Mouse (Mus musculus) lung, embryonic 15.5 days (tissue): ENCODE data around the gene Ush1g. TPM values are rescaled to one million over a fixed set of nuclear protein-coding genes. Genes with fewer than 3 reads are reported as not detected.
A peak's percentile ranks its signal among the peaks of the same experiment; 100 is the strongest.

Experiments
- ATAC-seq: fragments of 200-750 bp; cut with Nextera tagmentation; 2 replicates; pipeline ENCODE4 v1.8.0; 2017; ENCODE audit warnings: moderate number of reproducible peaks, borderline replicate concordance; ENCODE audit not compliant: low FRiP score, low TSS enrichment; ENCODE audit errors: extremely low read depth
- H3K27ac ChIP-seq: fragments of 300-500 bp; sonication (generic); 2 replicates; pipeline ENCODE4 v1.5.1; 2015; ENCODE audit warnings: moderate library complexity, mild to moderate bottlenecking, inconsistent platforms
- H3K27me3 ChIP-seq: fragments of 300-500 bp; sonication (generic); 2 replicates; pipeline ENCODE4 v1.6.1; 2015; ENCODE audit warnings: inconsistent platforms
- H3K36me3 ChIP-seq: fragments of 300-500 bp; sonication (generic); 2 replicates; pipeline ENCODE4 v1.6.1; 2015; ENCODE audit warnings: inconsistent platforms
- H3K4me1 ChIP-seq: fragments of 300-500 bp; sonication (generic); 2 replicates; pipeline ENCODE4 v1.6.1; 2015; ENCODE audit warnings: inconsistent platforms
- H3K4me2 ChIP-seq: fragments of 300-500 bp; sonication (generic); 2 replicates; pipeline ENCODE4 v1.6.1; 2015; ENCODE audit warnings: inconsistent platforms, mild to moderate bottlenecking, moderate library complexity
- H3K4me3 ChIP-seq: fragments of 300-500 bp; sonication (generic); 2 replicates; pipeline ENCODE4 v1.5.1; 2015; ENCODE audit warnings: mild to moderate bottlenecking, inconsistent platforms
- H3K9ac ChIP-seq: fragments of 300-500 bp; sonication (generic); 2 replicates; pipeline ENCODE4 v1.6.1; 2015; ENCODE audit warnings: inconsistent platforms
- H3K9me3 ChIP-seq: fragments of 300-500 bp; sonication (generic); 2 replicates; pipeline ENCODE4 v1.6.1; 2016; ENCODE audit warnings: inconsistent platforms
- WGBS: fragments of 180-500 bp; shearing (Covaris S2); methylation state at CpG from one replicate; pipeline ENCODE4 v1.1.7; 2015; 5-methylcytosine and 5-hydroxymethylcytosine counted together
- polyA plus RNA-seq: library from polyadenylated mRNA; unstranded; fragments of >200 nt; fragmentation: Nextera tagmentation; extraction: Ambion mirVana; gene quantifications from 2 replicates; pipeline ENCODE4 v1.2.1, GENCODE M21; 2015

The Ush1g gene
- polyA plus RNA-seq, 1 experiment from 2014 or later = not detected

DNA sequence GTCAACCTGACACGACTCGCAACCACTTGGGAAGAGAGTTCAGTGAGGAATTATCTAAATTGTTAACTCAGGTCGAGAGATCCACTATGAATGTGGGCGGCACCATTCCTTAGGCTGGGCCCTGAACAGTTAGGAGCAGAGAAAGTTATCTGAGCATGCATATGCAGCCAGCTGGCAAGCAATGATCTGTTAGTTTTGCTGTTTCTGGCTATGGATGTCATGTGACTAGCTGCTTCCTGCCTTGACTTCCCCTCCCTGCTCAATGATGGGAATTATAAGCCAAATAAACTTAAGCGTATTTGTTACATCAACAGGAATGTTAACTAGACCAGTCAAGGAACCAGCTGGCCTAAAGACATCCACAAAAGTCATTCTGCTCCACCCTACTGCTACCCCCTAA, 31.5 kb upstream of the Ush1g start:
- Histone ChIP-seq H3K27ac (no peak overlapping the region), H3K9ac (no peak overlapping the region), H3K36me3 (no peaks in the 10 kb centered on the region), H3K27me3 (peaks cover 25% of the 10 kb centered on the region; the same call in 1 of the 2 replicates), H3K4me3 (no peak overlapping the region), H3K9me3 (no peaks in the 10 kb centered on the region), H3K4me2 (no peak overlapping the region), H3K4me1 (no peaks in the 10 kb centered on the region)
- no peak for ATAC-seq
- WGBS = 80% methylated on average over 5 of the region's 5 CpGs

DNA sequence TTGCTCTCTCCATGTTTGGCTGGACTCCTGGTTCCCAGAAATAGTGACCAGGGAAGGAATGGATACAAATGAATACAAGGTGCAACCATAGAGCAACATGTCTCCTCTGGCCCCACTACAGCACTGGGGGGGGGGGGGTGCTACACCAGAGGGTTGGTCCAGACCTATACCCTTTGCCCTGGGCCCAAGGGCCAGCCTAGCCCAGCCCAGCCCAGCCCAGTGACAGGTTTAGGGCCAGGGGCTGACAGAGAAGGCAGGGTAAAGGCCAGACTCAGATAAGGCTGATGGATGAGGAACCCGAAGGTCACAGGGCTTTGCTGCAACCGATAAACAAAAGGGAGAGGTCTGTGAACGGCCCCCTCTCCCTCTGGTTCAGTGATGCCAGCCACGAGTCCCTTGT, 28.1 kb upstream of the Ush1g start:
- 14% methylated on average over 4 of the region's 4 CpGs for WGBS
- Histone ChIP-seq H3K27ac (no peak overlapping the region), H3K4me2 (no peak overlapping the region), H3K36me3 (no peaks in the 10 kb centered on the region), H3K9me3 (no peaks in the 10 kb centered on the region), H3K4me1 (no peaks in the 10 kb centered on the region; the same call in 1 of the 2 replicates), H3K27me3 (peaks cover 22% of the 10 kb centered on the region), H3K9ac (no peak overlapping the region), H3K4me3 (no peak overlapping the region)
- no peak for ATAC-seq

DNA sequence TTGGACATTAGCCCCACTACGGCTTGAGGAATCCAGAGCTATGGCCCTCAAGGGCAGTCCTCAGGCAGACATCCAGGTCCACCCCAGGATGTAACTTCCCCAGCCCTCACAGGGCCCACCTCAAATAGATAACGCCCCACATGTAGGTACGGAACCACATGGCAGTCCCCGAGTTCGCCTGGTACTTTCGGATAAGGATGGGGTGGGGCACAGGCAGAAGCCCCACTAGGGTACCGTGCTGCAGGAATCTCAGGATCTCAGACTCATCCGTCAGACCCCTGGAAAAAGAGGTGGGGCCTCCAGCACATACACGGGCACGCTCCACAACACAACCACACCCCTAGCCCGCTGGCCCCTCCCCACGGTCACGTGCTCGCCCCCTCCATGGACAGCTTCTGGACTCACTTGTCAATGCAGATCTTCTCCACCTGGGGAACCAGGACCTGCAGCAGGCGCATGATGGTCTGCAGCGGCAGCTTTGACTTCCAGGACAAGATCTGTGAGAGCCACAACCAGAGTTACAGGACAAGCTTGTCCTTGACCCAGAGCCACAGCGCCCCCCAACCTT, 26.9 kb upstream of the Ush1g start:
- no peaks in the 10 kb centered on the region; the same call in 1 of the 2 replicates for H3K4me1 ChIP-seq
- H3K4me3 ChIP-seq = no peak overlapping the region
- H3K36me3 ChIP-seq = no peaks in the 10 kb centered on the region
- no peaks in the 10 kb centered on the region for H3K9me3 ChIP-seq
- no peak overlapping the region for H3K4me2 ChIP-seq
- H3K27me3 ChIP-seq = peaks cover 29% of the 10 kb centered on the region
- H3K9ac ChIP-seq = no peak overlapping the region
- 43% methylated on average over 17 of the region's 17 CpGs for WGBS
- no peak for ATAC-seq
- no peak overlapping the region for H3K27ac ChIP-seq

DNA sequence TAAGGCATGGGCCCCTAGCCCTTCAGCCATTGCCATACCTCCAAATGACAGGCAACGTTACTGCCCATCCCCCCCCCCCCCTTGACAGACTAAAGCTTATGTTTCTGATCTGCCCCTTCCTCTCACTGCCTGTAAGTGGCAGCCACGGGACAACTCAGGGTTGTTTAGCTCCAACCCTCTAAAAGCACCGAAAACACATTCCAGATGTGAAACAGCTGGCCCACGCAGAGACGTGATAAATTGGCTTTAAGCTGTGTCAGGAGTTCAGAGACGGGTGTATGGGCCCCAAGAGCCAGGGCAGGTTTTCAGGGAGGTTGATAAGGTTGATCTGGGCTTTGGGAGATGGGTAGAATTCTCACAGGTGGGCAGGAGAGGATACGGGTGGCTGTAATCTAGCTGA, 23.7 kb upstream of the Ush1g start:
- Histone ChIP-seq H3K4me1 (no peaks in the 10 kb centered on the region; the same call in 1 of the 2 replicates), H3K4me2 (no peak overlapping the region), H3K36me3 (no peaks in the 10 kb centered on the region), H3K9ac (no peak overlapping the region), H3K9me3 (no peaks in the 10 kb centered on the region), H3K4me3 (no peak overlapping the region), H3K27me3 (peaks cover 42% of the 10 kb centered on the region), H3K27ac (no peak overlapping the region)
- no peak for ATAC-seq
- 16% methylated on average over 6 of the region's 7 CpGs for WGBS

DNA sequence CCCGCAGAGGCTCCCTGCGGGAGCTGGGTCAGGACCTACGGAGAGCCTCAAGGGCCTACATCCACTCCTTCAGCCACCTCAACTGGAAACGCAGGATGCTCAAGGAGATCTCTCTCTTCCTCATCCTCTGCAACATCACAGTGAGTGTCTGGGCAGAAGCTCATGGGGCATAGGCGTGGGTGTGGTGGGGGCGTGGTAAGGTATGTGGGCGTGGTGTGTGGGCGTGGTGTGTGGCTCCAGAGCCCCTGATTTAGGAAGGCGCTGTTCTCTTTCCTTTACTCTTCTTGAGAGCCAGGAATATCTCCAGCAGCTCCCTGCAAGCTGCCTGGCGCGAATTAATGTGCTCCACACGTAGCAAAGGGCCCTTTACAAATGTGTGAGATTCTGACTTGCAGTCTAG, 23.1 kb upstream of the Ush1g start:
- Histone ChIP-seq H3K4me2 (no peak overlapping the region), H3K27me3 (peaks cover 42% of the 10 kb centered on the region), H3K4me3 (no peak overlapping the region), H3K36me3 (no peaks in the 10 kb centered on the region), H3K9me3 (no peaks in the 10 kb centered on the region), H3K4me1 (no peaks in the 10 kb centered on the region; the same call in 1 of the 2 replicates), H3K27ac (no peak overlapping the region), H3K9ac (no peak overlapping the region)
- WGBS = 9% methylated on average over 12 of the region's 12 CpGs
- ATAC-seq = no peak

DNA sequence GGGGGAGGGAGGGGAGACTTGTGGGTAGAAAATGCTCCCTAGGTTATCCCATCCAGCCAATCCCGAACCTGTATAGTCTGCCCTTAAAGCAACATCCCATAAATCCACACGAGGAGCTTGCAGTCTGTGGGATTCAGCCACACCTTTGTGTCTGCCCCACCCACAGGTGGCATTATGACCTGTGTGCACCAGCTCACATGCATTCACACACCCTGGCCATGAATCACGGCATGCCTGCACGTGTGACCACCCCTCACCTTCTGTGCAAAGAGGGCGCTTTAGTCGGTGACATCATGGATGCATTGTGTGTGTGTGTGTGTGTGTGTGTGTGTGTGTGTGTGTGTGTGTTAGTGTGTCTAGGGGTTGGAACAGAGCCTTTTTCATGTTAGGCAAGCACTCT, 20.0 kb upstream of the Ush1g start:
- Histone ChIP-seq H3K4me1 (no peaks in the 10 kb centered on the region; the same call in 1 of the 2 replicates), H3K4me3 (no peak overlapping the region), H3K27me3 (peaks cover 39% of the 10 kb centered on the region), H3K4me2 (no peak overlapping the region), H3K36me3 (no peaks in the 10 kb centered on the region), H3K9ac (no peak overlapping the region), H3K9me3 (no peaks in the 10 kb centered on the region), H3K27ac (no peak overlapping the region)
- ATAC-seq = no peak
- WGBS = 62% methylated on average over 6 of the region's 6 CpGs

DNA sequence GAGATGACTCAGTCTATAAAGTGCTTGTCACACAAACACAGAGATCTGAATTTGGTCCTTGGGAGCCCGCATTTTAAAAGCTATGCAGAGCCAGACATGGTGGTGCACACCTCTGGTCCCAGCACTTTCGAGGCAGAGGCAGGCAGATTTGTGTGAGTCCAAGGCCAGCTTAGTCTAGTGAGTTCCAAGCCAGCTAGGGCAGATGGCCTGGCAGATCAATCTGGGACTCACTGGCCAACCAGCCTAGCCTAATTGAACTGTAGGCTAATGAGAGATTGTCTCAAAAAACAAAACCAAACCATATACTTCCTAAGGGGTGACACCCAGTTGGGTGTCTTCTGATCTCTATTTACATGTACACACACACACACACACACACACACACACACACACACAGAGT, 19.4 kb upstream of the Ush1g start:
- 49% methylated on average over 2 of the region's 2 CpGs for WGBS
- no peak for ATAC-seq
- H3K4me3 ChIP-seq = no peak overlapping the region
- H3K27ac ChIP-seq = no peak overlapping the region
- no peak overlapping the region for H3K4me2 ChIP-seq
- no peaks in the 10 kb centered on the region for H3K9me3 ChIP-seq
- no peak overlapping the region for H3K9ac ChIP-seq
- no peaks in the 10 kb centered on the region for H3K4me1 ChIP-seq
- H3K36me3 ChIP-seq = no peaks in the 10 kb centered on the region
- peaks cover 41% of the 10 kb centered on the region for H3K27me3 ChIP-seq

DNA sequence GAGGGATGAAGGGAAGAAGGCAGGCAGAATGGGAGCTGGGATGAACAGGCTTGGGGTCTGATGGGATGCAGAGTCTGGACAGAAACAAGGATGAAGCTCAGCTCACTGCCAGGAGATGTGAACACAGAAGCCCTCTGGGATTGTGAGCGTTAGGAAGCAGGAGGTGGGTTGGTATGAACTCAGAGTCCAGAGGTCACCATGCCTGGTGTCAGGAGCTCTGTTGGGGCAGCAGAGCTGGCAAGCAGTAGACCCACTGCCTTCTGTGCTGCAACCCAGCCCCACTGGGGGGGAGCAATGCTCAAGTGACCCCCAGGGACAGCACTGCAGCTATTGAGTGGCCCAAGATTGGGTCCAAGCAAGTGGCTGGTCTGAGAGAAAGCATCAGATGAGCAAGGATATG, 16.0 kb upstream of the Ush1g start:
- Histone ChIP-seq H3K4me1 (no peaks in the 10 kb centered on the region), H3K9ac (no peak overlapping the region), H3K27ac (no peak overlapping the region), H3K27me3 (peaks cover 51% of the 10 kb centered on the region), H3K4me3 (no peak overlapping the region), H3K9me3 (no peaks in the 10 kb centered on the region), H3K4me2 (no peak overlapping the region), H3K36me3 (no peaks in the 10 kb centered on the region)
- no peak for ATAC-seq
- 52% methylated on average over 1 of the region's 1 CpGs for WGBS

DNA sequence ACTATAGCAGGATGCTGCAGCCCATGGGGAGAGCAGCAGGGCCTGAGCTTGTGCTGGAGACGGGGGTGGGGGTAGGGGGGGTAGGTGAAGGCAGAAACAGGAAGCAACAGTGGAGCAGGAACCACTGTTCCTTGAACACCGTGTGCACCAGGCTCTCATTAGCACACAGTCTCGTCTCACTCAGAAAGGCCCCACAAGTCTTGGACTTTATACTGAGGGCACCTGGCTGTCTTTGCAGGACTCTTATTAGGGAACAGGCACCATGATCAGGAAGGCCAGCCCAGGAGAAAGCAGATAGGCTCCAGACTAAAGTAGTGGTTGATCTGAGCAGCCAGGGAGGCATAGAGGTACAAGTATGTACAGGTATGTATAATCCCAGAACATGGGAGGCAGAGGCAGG, 15.5 kb upstream of the Ush1g start:
- Histone ChIP-seq H3K4me1 (no peaks in the 10 kb centered on the region), H3K27ac (no peak overlapping the region), H3K9me3 (no peaks in the 10 kb centered on the region), H3K4me3 (no peak overlapping the region), H3K36me3 (no peaks in the 10 kb centered on the region), H3K27me3 (peaks cover 55% of the 10 kb centered on the region), H3K9ac (no peak overlapping the region), H3K4me2 (no peak overlapping the region)
- 41% methylated on average over 3 of the region's 3 CpGs for WGBS
- ATAC-seq = no peak

DNA sequence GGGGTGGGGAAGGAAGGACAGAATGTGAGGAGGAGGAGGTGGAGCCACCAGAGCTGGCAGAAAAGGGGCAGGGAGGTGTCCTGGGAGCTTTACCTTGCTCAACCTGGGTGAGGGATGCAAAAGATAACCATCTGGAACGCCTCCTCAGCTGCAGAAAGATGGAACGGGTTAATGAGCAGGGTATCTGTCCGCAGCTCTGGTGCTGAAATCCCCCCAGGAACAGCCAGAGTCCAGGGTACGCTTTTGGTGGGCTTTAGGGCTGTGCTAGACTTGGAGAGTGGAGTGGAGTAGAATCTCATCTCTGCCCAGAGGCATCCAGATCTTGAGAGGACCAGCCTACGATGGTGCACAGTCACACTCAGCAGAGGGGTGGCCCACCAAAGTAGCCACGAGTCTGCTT, 14.3 kb upstream of the Ush1g start:
- peaks cover 57% of the 10 kb centered on the region for H3K27me3 ChIP-seq
- WGBS = 17% methylated on average over 6 of the region's 6 CpGs
- no peak overlapping the region for H3K27ac ChIP-seq
- ATAC-seq = no peak
- H3K4me1 ChIP-seq = no peaks in the 10 kb centered on the region
- no peak overlapping the region for H3K4me2 ChIP-seq
- H3K9me3 ChIP-seq = no peaks in the 10 kb centered on the region
- no peak overlapping the region for H3K4me3 ChIP-seq
- H3K36me3 ChIP-seq = no peaks in the 10 kb centered on the region
- no peak overlapping the region for H3K9ac ChIP-seq

DNA sequence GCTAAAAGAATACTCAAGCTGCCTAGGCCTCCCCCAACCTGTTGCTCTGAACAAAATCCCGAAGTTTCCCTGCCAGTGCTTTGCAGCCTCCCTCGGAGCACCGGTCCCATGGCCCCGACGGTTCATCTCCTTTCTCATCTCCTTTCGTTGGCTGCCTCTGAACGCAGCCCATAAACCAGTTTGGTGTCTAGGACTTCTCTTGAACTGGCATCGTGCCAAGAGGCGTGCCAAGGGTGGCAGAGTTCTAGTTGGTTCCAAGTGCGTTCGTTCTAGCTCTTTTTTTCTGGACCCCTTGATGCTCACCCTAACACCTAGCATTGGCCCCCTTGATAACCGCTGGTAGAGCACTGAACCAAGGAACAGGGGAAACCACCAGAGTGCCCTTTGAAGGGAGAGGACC, 13.4 kb upstream of the Ush1g start:
- H3K4me2 ChIP-seq = no peak overlapping the region
- 50% methylated on average over 12 of the region's 12 CpGs for WGBS
- no peak for ATAC-seq
- H3K9me3 ChIP-seq = no peaks in the 10 kb centered on the region
- no peaks in the 10 kb centered on the region for H3K4me1 ChIP-seq
- H3K27ac ChIP-seq = no peak overlapping the region
- H3K27me3 ChIP-seq = peaks cover 58% of the 10 kb centered on the region
- no peak overlapping the region for H3K4me3 ChIP-seq
- no peaks in the 10 kb centered on the region for H3K36me3 ChIP-seq
- no peak overlapping the region for H3K9ac ChIP-seq

DNA sequence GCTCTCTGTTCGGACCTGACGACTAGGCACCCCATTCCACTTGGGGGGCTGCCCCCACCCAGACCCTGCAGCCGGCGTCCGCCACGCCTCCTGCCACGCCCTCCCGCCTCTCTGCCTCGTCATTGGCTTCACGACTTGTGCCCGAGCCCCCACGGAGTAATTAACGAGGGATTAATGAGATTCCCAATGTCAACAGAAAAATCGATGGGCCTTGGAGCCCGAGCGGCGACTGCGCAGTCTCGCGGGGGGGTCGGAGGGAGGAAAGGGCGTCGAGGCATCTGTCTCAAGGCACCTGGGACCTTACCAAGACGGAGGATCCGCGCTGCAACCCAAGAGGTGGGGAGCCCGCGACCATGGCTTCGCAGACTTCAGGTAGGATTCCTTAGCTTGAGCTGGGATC, 12.7 kb upstream of the Ush1g start, which contains the start of gene Otop3:
Otop3 (plus strand) TSS at position 201 of the 400 bp plus-strand sequence.
- Histone ChIP-seq H3K27me3 (peaks cover 64% of the 10 kb centered on the region), H3K9ac (no peak within 1 kb of the TSS), H3K9me3 (no peaks in the 10 kb centered on the region), H3K27ac (no peak within 1 kb of the TSS), H3K4me2 (peak within 1 kb of the TSS; percentile 9; the same call in 1 of the 2 replicates), H3K4me3 (no peak within 1 kb of the TSS), H3K4me1 (no peaks in the 10 kb centered on the region), H3K36me3 (no peaks in the 10 kb centered on the region)
- ATAC-seq = no peak
- WGBS = 1% methylated on average over 27 of the region's 29 CpGs

DNA sequence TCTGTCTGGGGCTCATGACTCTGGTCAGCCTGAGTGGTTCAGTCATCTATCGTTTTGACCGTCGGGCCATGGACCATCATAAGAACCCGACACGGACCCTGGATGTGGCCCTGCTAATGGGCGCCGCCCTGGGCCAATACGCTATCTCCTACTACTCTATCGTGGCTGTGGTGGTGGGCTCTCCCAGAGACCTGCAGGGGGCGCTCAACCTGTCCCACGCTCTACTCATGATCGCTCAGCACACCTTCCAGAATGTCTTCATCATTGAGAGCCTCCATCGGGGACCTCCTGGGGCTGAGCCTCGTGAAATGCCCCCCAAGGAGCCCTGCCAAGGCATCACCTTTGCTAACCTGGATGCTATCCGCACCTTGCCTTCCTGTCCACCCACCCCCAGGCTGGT, 7.5 kb upstream of the Ush1g start:
- no peaks in the 10 kb centered on the region for H3K4me1 ChIP-seq
- H3K9me3 ChIP-seq = no peaks in the 10 kb centered on the region
- 68% methylated on average over 15 of the region's 15 CpGs for WGBS
- no peaks in the 10 kb centered on the region for H3K36me3 ChIP-seq
- no peak overlapping the region for H3K9ac ChIP-seq
- H3K27me3 ChIP-seq = peaks cover 55% of the 10 kb centered on the region
- no peak overlapping the region for H3K4me2 ChIP-seq
- H3K4me3 ChIP-seq = no peak overlapping the region
- no peak overlapping the region for H3K27ac ChIP-seq
- no peak for ATAC-seq
